Mouse (Mus musculus) stomach, postnatal 0 days (tissue): ENCODE measurements at regions not wholly inside any gene's neighbourhood (a gene's known extent, or its start where the extent isn't known, plus 50 kb on each side); places are given as distances from the start of the nearest gene placed in this dataset.

ENCODE experiments used
- ATAC-seq: fragments of 200-750 bp; cut with Nextera tagmentation; 2 replicates; pipeline ENCODE4 v1.8.0; 2017; ENCODE audit not compliant: low FRiP score, low TSS enrichment
- DNase-seq: peaks from one replicate; pipeline ENCODE4 v3.0.0-alpha.2; 2016; ENCODE audit warnings: low spot score
- H3K27ac ChIP-seq: fragments of 300-500 bp; sonication (generic); replicated peaks from 2 replicates; pipeline ENCODE4 v1.5.1; 2014; ENCODE audit warnings: mild to moderate bottlenecking, control low read depth
- H3K27me3 ChIP-seq: fragments of 300-500 bp; sonication (generic); 2 replicates; pipeline ENCODE4 v1.6.1; 2014; ENCODE audit warnings: low read length; ENCODE audit not compliant: control insufficient read depth, insufficient read depth
- H3K36me3 ChIP-seq: fragments of 300-500 bp; sonication (generic); 2 replicates; pipeline ENCODE4 v1.6.1; 2014; ENCODE audit warnings: low read length, mixed read lengths; ENCODE audit not compliant: control insufficient read depth, insufficient read depth
- H3K4me1 ChIP-seq: fragments of 300-500 bp; sonication (generic); replicated peaks from 2 replicates; pipeline ENCODE4 v1.6.1; 2014; ENCODE audit warnings: antibody characterized with exemption; ENCODE audit not compliant: control insufficient read depth, insufficient read depth
- H3K4me2 ChIP-seq: fragments of 300-500 bp; sonication (generic); replicated peaks from 2 replicates; pipeline ENCODE4 v1.6.1; 2014; ENCODE audit warnings: low read depth, mild to moderate bottlenecking, control low read depth, moderate library complexity
- H3K4me3 ChIP-seq: fragments of 300-500 bp; sonication (generic); 2 replicates; pipeline ENCODE4 v1.5.1; 2014; ENCODE audit warnings: low read depth, low read length, control low read depth
- H3K9ac ChIP-seq: fragments of 300-500 bp; sonication (generic); 2 replicates; pipeline ENCODE4 v1.6.1; 2014; ENCODE audit warnings: mild to moderate bottlenecking, low read length, control low read depth, mixed read lengths
- H3K9me3 ChIP-seq: fragments of 300-500 bp; sonication (generic); 2 replicates; pipeline ENCODE4 v1.6.1; 2016; ENCODE audit warnings: low read length; ENCODE audit not compliant: control insufficient read depth
- CTCF ChIP-seq: IDR thresholded peaks from 2 replicates; pipeline ENCODE4 v1.5.1; 2016; ENCODE audit warnings: antibody characterized with exemption, low read depth, mild to moderate bottlenecking, moderate library complexity
- EP300 ChIP-seq: optimal IDR thresholded peaks from 2 replicates; pipeline ENCODE3; 2016; ENCODE audit warnings: antibody characterized with exemption
- WGBS: fragments of 180-500 bp; shearing (Covaris S2); extraction: QIAGEN DNeasy Blood & Tissue Kit; methylation state at CpG from one replicate; pipeline ENCODE4 v1.1.7; 2014; 5-methylcytosine and 5-hydroxymethylcytosine counted together

DNA sequence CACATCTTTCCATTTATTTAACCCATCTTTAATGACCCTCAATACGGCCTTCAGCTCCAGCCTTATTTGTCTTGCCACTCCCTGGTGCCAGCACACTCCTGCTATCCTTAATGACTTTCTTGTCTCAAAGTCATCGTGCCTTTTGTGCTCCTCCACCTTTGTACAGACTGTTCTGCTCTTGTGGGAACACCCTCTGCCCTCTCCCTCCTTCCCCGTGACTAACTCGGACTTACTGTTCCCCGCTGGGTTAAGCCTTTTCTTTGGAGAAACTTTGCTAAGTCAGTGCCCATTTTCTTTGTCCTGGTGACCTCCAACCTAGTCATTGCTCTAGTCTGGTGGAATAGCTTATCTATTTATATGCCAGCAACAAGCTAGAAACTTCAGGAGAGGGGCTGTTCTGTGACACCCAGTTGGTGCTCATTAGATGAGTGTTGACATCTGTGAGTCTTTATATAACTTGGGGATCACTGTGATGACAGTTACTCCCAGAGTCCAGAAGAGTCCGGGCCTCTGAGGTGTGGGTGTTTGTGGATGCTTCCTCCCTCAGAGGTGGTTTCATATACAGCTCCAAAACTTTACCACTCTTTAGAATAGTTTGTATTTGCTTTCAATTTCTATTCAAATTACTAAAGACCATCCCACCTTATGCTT, 63.3 kb upstream of the Cerkl start:
- Histone ChIP-seq H3K27ac (peak overlapping the region; percentile 63; the same call in 1 of the 2 replicates), H3K9ac (no peak overlapping the region), H3K27me3 (no peaks in the 10 kb centered on the region), H3K4me3 (no peak overlapping the region), H3K36me3 (no peaks in the 10 kb centered on the region), H3K9me3 (no peaks in the 10 kb centered on the region), H3K4me1 (no peaks in the 10 kb centered on the region), H3K4me2 (no peak overlapping the region)
- no peak for TF ChIP-seq CTCF
- peak; percentile 69 for TF ChIP-seq EP300
- ATAC-seq: peak; percentile 97
- 58% methylated on average over 6 of the region's 6 CpGs for WGBS
- peak; percentile 67 for DNase-seq

DNA sequence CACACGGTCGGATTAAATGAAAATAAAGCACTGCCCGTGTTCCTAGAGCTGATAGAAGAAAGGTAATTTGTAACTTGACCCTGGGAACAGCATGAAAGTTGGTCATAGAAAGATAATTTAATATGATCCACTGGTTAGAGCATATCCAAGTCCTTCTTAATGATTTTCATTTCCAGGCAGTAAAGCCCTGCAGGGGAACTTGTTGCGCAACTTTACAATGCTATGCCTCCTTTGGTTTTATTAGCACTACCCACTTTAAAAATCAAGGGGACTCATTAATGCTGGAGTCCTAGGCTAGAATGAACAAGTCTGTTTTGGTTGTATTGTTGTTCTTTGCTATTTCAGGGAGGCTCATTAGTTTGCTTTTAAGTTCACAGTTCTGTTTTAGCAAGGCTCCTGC, 66.9 kb upstream of the Cerkl start:
- ATAC-seq (no peak), DNase-seq (no peak)
- no peak overlapping the region for H3K4me3 ChIP-seq
- no peak overlapping the region for H3K9ac ChIP-seq
- no peaks in the 10 kb centered on the region for H3K4me1 ChIP-seq
- H3K27ac ChIP-seq: peak overlapping the region; percentile 35
- no peak overlapping the region for H3K4me2 ChIP-seq
- no peaks in the 10 kb centered on the region for H3K27me3 ChIP-seq
- 67% methylated on average over 4 of the region's 4 CpGs for WGBS
- TF ChIP-seq EP300 (no peak), CTCF (no peak)
- no peaks in the 10 kb centered on the region for H3K36me3 ChIP-seq
- H3K9me3 ChIP-seq: no peaks in the 10 kb centered on the region

DNA sequence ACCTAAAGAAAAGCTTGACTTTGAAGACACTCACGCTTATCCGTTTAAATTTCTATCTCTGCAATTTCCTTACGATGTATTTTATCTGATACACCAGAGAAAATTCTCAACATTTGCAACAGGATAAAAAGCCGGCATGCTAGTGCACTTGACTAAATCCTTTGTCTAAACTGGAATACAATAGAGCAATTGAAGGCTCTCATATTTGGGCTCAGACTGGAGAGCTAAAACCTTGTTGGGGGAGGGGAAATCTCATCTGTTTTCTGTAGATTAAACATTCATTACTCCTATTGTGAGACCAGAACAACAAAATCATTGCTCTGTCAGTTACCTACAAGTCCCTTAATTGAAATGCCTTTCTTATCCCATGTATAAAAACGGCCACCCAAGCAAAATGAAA, 70.9 kb upstream of the Cerkl start:
- H3K9me3 ChIP-seq: no peaks in the 10 kb centered on the region
- H3K27ac ChIP-seq: no peak overlapping the region
- H3K4me3 ChIP-seq: no peak overlapping the region
- no peak for TF ChIP-seq CTCF
- TF ChIP-seq EP300: no peak
- no peak for ATAC-seq
- DNase-seq: no peak
- no peaks in the 10 kb centered on the region for H3K36me3 ChIP-seq
- H3K27me3 ChIP-seq: no peaks in the 10 kb centered on the region
- H3K9ac ChIP-seq: no peak overlapping the region
- H3K4me2 ChIP-seq: no peak overlapping the region
- no peaks in the 10 kb centered on the region for H3K4me1 ChIP-seq
- WGBS: 59% methylated on average over 5 of the region's 5 CpGs

DNA sequence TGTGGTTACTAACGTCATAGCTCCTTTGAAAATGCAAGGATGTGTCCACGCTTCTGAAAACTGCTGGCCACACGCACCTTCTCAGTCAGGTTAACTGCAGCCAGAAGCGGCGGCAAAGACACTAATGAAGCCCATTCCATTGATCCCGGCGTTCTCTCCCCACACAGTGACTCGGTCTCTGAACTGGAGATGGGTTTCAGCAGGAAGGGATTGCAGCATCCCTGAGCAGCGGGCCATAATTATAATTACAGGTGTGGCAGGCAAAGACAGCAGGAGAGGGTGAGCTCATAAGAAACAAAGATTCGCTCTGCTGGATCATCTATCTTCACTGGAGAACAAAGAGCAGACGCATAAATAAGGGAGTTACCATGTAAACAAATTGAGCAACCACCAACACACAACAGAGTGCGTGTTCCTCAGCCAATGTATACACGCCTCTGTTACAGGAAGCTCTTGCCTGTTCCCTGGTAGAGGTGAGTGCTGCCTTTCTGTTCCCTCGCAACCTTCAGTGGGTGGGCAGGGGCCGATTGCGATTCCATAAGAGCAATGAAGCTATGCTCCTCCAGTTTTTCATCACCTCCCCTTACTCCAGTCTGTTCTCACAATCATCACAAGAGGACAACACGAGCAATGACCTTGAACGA, 71.9 kb upstream of the Cerkl start:
- DNase-seq: no peak
- Histone ChIP-seq H3K27me3 (no peaks in the 10 kb centered on the region), H3K4me1 (no peaks in the 10 kb centered on the region), H3K9me3 (no peaks in the 10 kb centered on the region), H3K27ac (no peak overlapping the region), H3K4me3 (no peak overlapping the region), H3K36me3 (no peaks in the 10 kb centered on the region), H3K9ac (no peak overlapping the region), H3K4me2 (no peak overlapping the region)
- TF ChIP-seq EP300: no peak
- TF ChIP-seq CTCF: no peak
- 78% methylated on average over 18 of the region's 18 CpGs for WGBS
- ATAC-seq: no peak

DNA sequence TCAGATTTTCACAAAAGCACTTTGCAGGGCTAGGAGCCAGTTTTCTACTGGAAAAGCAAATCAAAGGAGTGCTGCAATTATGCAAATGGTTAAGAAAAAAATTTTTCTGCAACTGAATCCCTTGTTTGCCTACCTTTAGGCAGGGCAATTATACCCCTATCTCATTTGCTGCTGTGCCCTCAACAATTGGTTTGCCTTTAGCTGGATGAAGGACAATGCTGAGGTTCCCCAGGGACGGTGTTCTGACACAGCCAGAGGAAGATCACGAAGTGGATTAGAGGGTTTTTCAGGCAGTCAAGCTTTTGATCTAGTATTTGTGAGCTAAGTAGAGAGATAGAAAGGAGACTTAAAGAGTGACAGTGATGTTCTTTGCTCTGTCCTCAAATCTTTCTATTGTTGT, 72.6 kb upstream of the Cerkl start:
- H3K4me2 ChIP-seq: no peak overlapping the region
- ATAC-seq: no peak
- no peaks in the 10 kb centered on the region for H3K36me3 ChIP-seq
- no peak overlapping the region for H3K4me3 ChIP-seq
- no peak overlapping the region for H3K27ac ChIP-seq
- no peak overlapping the region for H3K9ac ChIP-seq
- 50% methylated on average over 2 of the region's 2 CpGs for WGBS
- TF ChIP-seq CTCF: no peak
- TF ChIP-seq EP300: no peak
- no peaks in the 10 kb centered on the region for H3K27me3 ChIP-seq
- no peaks in the 10 kb centered on the region for H3K9me3 ChIP-seq
- no peak for DNase-seq
- no peaks in the 10 kb centered on the region for H3K4me1 ChIP-seq

DNA sequence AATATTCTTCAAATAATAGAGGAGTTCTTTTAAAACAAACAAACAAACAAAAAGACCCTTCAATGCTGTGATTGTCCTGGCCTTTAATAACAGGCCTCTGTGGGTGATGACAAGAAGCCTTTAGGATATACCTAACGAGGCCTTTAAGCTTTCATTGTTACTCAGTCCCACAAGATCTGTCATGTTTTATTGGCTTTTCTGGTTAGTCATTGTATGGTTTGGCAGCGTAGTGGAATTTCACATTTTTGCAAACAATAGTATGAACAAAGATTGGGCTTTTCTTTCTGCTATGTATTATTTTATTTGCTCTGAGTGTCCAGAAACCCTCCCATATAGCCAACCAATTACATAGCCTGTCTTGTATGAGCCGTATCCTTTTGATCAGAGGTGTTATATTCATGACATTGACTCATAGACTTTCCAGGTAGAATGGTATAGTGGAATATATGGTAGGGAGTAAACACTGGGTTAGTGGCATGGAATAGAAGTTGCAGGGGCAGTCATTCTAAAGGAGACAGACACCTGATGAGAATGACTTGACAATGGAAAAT, 76.1 kb upstream of the Cerkl start:
- H3K36me3 ChIP-seq: no peaks in the 10 kb centered on the region
- H3K27ac ChIP-seq: no peak overlapping the region
- no peak for TF ChIP-seq CTCF
- no peak for TF ChIP-seq EP300
- DNase-seq: no peak
- no peaks in the 10 kb centered on the region for H3K9me3 ChIP-seq
- ATAC-seq: peak; percentile 69; the same call in 1 of the 2 replicates
- no peaks in the 10 kb centered on the region for H3K4me1 ChIP-seq
- no peak overlapping the region for H3K4me2 ChIP-seq
- no peaks in the 10 kb centered on the region for H3K27me3 ChIP-seq
- H3K4me3 ChIP-seq: no peak overlapping the region
- 56% methylated on average over 3 of the region's 3 CpGs for WGBS
- H3K9ac ChIP-seq: no peak overlapping the region
